Mouse (Mus musculus) left cerebral cortex, adult 6 months (tissue): ENCODE results near the gene Tgfb1i1. TPM values are rescaled to one million over a fixed set of nuclear protein-coding genes. Genes with fewer than 3 reads are reported as not detected.

Experiments used
- long read RNA-seq, 2 experiments: library from polyadenylated mRNA; unstranded; transcript quantifications; one replicate each; pipeline ENCODE4 v2.0.0; 2019 to 2020
- polyA plus RNA-seq: library from polyadenylated mRNA; unstranded; fragments of <200 nt; fragmentation: Nextera tagmentation; gene quantifications from 2 replicates; pipeline ENCODE4 v1.2.3, GENCODE M21; 2021

Tgfb1i1 gene
- polyA plus RNA-seq: 15.0 and 24.1 TPM in 2 replicates
- long read RNA-seq, experiment 1, transcript Tgfb1i1-212 (9 exons, 2,005 nt): minor isoform, 5 of 54 reads
- long read RNA-seq, experiment 1, transcript Tgfb1i1-204 (10 exons, 3,788 nt): major isoform, 38 of 54 reads
- long read RNA-seq, experiment 1, partial matches to known transcripts: 3 of 54 reads
- long read RNA-seq, experiment 1, other reads (novel, unspliced or antisense): 5 of 54 reads
- long read RNA-seq, experiment 2, transcript Tgfb1i1-204 (10 exons, 3,788 nt): major isoform, 8 of 20 reads
- long read RNA-seq, experiment 2, partial matches to known transcripts: 7 of 20 reads
- long read RNA-seq, experiment 2, other reads (novel, unspliced or antisense): 2 of 20 reads

GRCm38 (mm10) chr7:128246496-128247391 lies at the start of gene Tgfb1i1:
TSS of gene Tgfb1i1 (plus strand) at chr7:128246812.

GRCm38 (mm10) chr7:128206152-128206551 lies 40.5 kb upstream of the Tgfb1i1 start, which contains the start of gene Cox6a2:
TSS of gene Cox6a2 (minus strand) at chr7:128206387.

GRCm38 (mm10) chr7:128236856-128237592 lies 9.6 kb upstream of the Tgfb1i1 start, which contains the start of gene Armc5:
TSS of gene Armc5 (plus strand) at chr7:128237342.

DNA sequence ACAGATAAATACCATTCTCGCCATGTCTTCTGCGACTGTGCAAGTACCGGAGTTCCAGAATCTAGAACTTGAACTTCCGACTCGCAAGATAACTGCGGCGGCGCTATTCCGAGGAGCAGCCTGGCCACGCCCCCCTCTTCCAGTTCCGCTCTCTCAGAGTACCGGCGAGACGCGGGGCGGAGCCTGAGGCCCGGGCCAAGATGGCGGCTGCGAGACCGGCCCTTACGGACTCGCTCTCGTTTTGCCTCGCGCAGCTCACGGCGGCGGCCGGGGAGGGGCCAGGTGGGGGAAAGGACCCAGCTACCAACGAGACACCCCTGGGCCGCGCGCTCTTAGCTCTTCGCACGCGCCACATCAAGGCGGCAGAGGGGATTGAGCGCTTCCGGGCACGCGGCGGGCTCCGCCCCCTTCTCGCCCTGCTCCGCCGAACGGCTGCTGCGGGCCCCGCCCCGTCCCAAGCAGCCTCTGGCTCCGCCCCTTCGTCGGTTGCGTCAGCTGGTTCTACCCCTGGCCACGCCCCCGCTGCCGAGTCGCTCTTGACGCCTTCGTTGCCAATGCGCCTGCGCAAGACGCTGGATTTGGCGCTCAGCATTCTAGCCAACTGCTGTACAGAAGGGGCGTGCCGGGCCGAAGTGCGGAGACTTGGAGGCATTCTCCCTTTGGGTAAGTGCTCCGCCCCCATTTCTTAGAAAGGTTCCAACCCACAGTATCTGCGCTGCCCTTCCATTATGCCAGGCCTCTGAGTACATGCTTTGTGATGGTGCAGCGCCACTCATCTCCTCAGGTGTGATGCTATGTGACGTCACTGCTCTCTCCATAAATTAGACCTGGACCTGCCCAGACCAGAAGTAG lies 8.5 kb upstream of the Tgfb1i1 start, which contains the start of gene 9130023H24Rik:
Gene 9130023H24Rik (minus strand): TSS at position 105 of the 852 bp plus-strand sequence.

DNA sequence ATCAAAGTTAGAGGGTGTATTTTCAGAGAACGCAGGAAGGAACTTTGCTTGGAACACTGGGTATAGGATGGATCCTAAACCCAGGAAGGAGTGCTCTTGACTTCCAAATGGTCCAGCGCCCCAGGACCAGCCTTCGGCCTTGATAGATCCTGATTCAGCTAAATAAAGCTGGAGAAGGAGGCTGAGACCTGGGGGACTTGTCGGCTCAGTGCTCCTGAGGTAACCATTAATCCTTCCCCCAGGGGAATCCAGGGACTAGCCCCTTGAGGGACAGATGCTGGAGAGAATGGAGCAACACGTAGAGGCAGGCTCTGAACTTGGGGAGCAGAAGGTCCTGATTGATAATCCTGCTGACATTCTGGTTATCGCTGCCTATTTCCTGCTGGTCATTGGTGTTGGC lies 18.8 kb downstream of the Tgfb1i1 start, which contains the start of gene Slc5a2:
Gene Slc5a2 (plus strand): TSS at position 247 of the 400 bp plus-strand sequence.

DNA sequence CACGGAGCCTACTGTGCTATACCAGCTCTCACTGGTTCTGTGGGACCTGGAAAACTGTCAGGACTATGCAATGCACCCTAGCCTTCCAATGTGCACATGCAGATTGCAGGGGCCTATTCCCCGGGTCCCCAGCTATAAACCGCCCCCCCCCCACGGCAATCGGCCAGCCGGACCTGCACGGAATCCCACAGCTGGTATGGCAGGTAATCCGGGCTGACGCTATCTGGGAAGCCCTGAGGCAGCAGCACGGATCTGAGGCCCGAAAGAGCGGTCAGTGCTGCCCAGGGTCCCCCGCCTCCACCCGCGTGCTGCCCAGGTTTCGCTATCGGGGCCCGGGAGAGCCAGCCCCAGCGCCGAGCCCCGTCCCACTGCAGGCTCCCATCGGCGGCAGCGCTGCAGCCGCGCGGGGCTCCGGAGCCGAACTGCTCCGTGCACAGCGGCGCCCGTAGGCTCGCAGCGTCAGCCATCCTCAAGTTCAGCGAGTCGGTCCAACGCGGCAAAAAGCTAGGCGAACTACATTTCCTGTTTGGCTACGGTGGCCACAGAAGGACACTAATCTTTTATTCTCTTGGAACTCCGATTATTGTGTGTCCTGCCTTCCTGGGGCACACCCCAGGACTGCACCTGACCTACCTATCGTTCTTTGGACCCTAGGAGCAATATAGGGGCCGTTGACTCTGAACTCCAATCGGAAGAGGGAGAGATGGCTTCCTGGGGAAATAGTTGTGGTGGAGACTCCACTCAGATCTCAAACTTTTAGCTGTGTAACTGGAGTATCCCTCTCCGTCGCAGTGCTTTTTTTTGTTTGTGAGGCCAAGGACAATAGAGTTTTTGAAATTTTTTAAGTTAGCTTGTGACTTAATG lies 51.2 kb downstream of the Tgfb1i1 start, which contains the start of gene BC017158:
Gene BC017158 (minus strand): TSS at position 554 of the 864 bp plus-strand sequence.

Other genes starting within 250 kb of the Tgfb1i1 start
- gene Trim72, start 242.9 kb upstream of the Tgfb1i1 start, polyA plus RNA-seq: not detected in 2 replicates
- gene Itgam, start 184.2 kb upstream of the Tgfb1i1 start, polyA plus RNA-seq: 2.4 and 2.5 TPM in 2 replicates
- gene Gm49368, start 184.1 kb upstream of the Tgfb1i1 start, polyA plus RNA-seq: 0.03 TPM in 1 of 2 replicates, not detected in the other
- gene Itgax, start 117.3 kb upstream of the Tgfb1i1 start, polyA plus RNA-seq: 0.11 and 0.14 TPM in 2 replicates
- gene Itgad, start 92.4 kb upstream of the Tgfb1i1 start, polyA plus RNA-seq: 0.39 and 0.87 TPM in 2 replicates
- gene Cox6a2, start 40.4 kb upstream of the Tgfb1i1 start, polyA plus RNA-seq: 50.7 and 69.6 TPM in 2 replicates
- gene Armc5, start 9.5 kb upstream of the Tgfb1i1 start, polyA plus RNA-seq: 7.6 and 9.1 TPM in 2 replicates
- gene 9130023H24Rik, start 8.8 kb upstream of the Tgfb1i1 start, polyA plus RNA-seq: 3.0 and 4.5 TPM in 2 replicates
- gene Slc5a2, start 18.8 kb downstream of the Tgfb1i1 start, polyA plus RNA-seq: not detected in 2 replicates
- 10.4 and 19.9 TPM in 2 replicates for gene BC017158, start 51.4 kb downstream of the Tgfb1i1 start, polyA plus RNA-seq
- gene Rgs10, start 171.9 kb downstream of the Tgfb1i1 start, polyA plus RNA-seq: 136 and 139 TPM in 2 replicates
- gene Tial1, start 214.9 kb downstream of the Tgfb1i1 start, polyA plus RNA-seq: 8.2 and 11.7 TPM in 2 replicates